Mouse (Mus musculus) myocyte (in vitro differentiated cells): ENCODE results near the gene Inhba. TPM values are rescaled to one million over a fixed set of nuclear protein-coding genes. Genes with fewer than 3 reads are reported as not detected.

ENCODE experiments used
- H3K27me3 ChIP-seq: one replicate; pipeline ENCODE4 v1.6.1; 2011; ENCODE audit not compliant: control insufficient read depth, insufficient read depth, insufficient read length
- H3K36me3 ChIP-seq: one replicate; pipeline ENCODE4 v1.6.1; 2011; ENCODE audit not compliant: control insufficient read depth, insufficient read depth
- H3K4me2 ChIP-seq: one replicate; pipeline ENCODE4 v1.6.1; 2011; ENCODE audit warnings: low read depth, control low read depth
- H3K4me3 ChIP-seq: one replicate; pipeline ENCODE4 v1.5.1; 2011; ENCODE audit warnings: mild to moderate bottlenecking, control low read depth, moderate library complexity
- H3K79me2 ChIP-seq: one replicate; pipeline ENCODE4 v1.6.1; 2011; ENCODE audit not compliant: control insufficient read depth, insufficient read depth
- H3ac ChIP-seq: one replicate; pipeline ENCODE4 v1.6.1; 2011; ENCODE audit not compliant: control insufficient read depth, insufficient read length
- CEBPB ChIP-seq: IDR thresholded peaks from 2 replicates; pipeline ENCODE4 v1.6.1; 2011; ENCODE audit warnings: mild to moderate bottlenecking, moderate library complexity; ENCODE audit not compliant: poor library complexity, insufficient read depth, severe bottlenecking
- E2F4 ChIP-seq: IDR thresholded peaks from one replicate; pipeline ENCODE4 v1.6.1; 2011; ENCODE audit warnings: mild to moderate bottlenecking, control low read depth, moderate library complexity; ENCODE audit not compliant: insufficient read depth
- MAX ChIP-seq: IDR thresholded peaks from one replicate; pipeline ENCODE4 v1.6.1; 2011; ENCODE audit warnings: low read depth, mild to moderate bottlenecking, control low read depth
- MYOD1 ChIP-seq, 3 experiments: IDR thresholded peaks; one replicate each; pipeline ENCODE4 v1.6.1; 2011; ENCODE audit warnings: control low read depth in 2 of 3, low read depth in 2 of 3, mild to moderate bottlenecking in 2 of 3, moderate library complexity in 1 of 3; ENCODE audit not compliant: insufficient read length in 2 of 3, control insufficient read depth in 1 of 3
- MYOG ChIP-seq, 3 experiments: IDR thresholded peaks; one replicate each; pipeline ENCODE4 v1.6.1; 2011; ENCODE audit warnings: control low read depth in 2 of 3, low read depth in 2 of 3, mild to moderate bottlenecking in 2 of 3; ENCODE audit not compliant: insufficient read length in 2 of 3, control insufficient read depth in 1 of 3, insufficient read depth in 1 of 3
- POLR2A ChIP-seq: IDR thresholded peaks from one replicate; pipeline ENCODE4 v1.6.1; 2011; ENCODE audit warnings: low read depth, mild to moderate bottlenecking, control low read depth, moderate library complexity; ENCODE audit not compliant: insufficient read length
- POLR2AphosphoS2 ChIP-seq: IDR thresholded peaks from one replicate; pipeline ENCODE4 v1.6.1; 2011; ENCODE audit warnings: low read depth, control low read depth; ENCODE audit not compliant: insufficient read length
- REST ChIP-seq: IDR thresholded peaks from one replicate; pipeline ENCODE4 v1.6.1; 2011; ENCODE audit warnings: mild to moderate bottlenecking, control low read depth, moderate library complexity; ENCODE audit not compliant: insufficient read depth, insufficient read length
- SRF ChIP-seq: IDR thresholded peaks from one replicate; pipeline ENCODE4 v1.6.1; 2011; ENCODE audit warnings: low read depth; ENCODE audit not compliant: control insufficient read depth, insufficient read length
- TCF12 ChIP-seq: IDR thresholded peaks from one replicate; pipeline ENCODE4 v1.6.1; 2011; ENCODE audit warnings: mild to moderate bottlenecking, control low read depth; ENCODE audit not compliant: poor library complexity, insufficient read depth, severe bottlenecking
- TCF3 ChIP-seq: IDR thresholded peaks from one replicate; pipeline ENCODE4 v1.6.1; 2011; ENCODE audit warnings: low read depth, control low read depth; ENCODE audit not compliant: insufficient read length
- USF1 ChIP-seq: IDR thresholded peaks from one replicate; pipeline ENCODE4 v1.6.1; 2011; ENCODE audit warnings: low read depth, mild to moderate bottlenecking, control low read depth, moderate library complexity
- polyA plus RNA-seq: library from polyadenylated mRNA; unstranded; fragments of >200 nt; fragmentation: generic; extraction: Trizol; gene quantifications from one replicate; pipeline ENCODE4 v1.2.1, GENCODE M21; 2012; ENCODE audit warnings: missing spikeins

Gene Inhba
- polyA plus RNA-seq, 1 experiment, result 7.5 TPM

DNA sequence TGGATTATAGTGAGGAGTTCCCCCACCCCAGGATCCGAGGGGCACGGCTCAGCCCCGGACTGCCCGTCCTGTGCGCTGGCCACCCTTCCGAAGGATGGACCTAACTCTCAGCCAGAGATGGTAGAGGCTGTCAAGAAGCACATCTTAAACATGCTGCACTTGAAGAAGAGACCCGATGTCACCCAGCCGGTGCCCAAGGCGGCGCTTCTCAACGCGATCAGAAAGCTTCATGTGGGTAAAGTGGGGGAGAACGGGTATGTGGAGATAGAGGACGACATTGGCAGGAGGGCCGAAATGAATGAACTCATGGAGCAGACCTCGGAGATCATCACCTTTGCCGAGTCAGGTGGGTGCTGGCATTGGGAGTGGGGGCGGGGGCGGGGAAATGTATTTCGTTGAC lies 5.7 kb downstream of the Inhba start:
- H3K4me3 ChIP-seq, result peak overlapping the region; percentile 78
- no peaks in the 10 kb centered on the region for H3K27me3 ChIP-seq
- peaks cover 71% of the 10 kb centered on the region for H3K79me2 ChIP-seq
- TF ChIP-seq MYOD1 (IDR thresholded peaks at IDR 0.05; ENCODE audit: control insufficient read depth in 1 of 3, insufficient read length in 2 of 3, low read depth in 2 of 3), result no peak
- TF ChIP-seq REST, result no peak
- TF ChIP-seq TCF12, result no peak
- TF ChIP-seq SRF, result no peak
- H3K36me3 ChIP-seq, result no peaks in the 10 kb centered on the region
- peak overlapping the region; percentile 78 for H3K4me2 ChIP-seq
- H3ac ChIP-seq, result peak overlapping the region; percentile 50

DNA sequence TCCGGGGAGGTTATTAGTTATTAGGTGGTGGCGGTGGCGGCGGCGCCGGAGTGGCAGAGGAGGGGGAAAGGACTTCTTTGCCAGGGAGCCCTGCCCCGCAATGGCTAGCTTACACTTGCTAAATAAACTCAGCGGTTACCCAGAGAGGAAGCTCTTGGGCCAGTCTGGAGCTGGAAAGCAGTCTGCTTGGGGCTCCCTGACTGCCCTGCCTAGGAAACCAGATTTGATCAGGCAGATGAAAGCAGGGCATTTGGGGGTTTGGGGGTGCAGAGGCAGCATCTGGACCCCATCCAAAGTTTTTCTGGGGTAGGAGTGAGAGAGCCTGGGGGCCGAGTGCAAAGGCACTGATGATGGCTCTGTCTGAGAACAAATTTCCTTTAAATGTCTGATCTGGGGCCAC lies 6.1 kb downstream of the Inhba start:
- TF ChIP-seq USF1, result no peak
- no peak for TF ChIP-seq SRF
- TF ChIP-seq POLR2AphosphoS2, result no peak
- no peak for TF ChIP-seq REST
- no peak for TF ChIP-seq MYOG (IDR thresholded peaks at IDR 0.05; ENCODE audit: control insufficient read depth in 1 of 3, insufficient read depth in 1 of 3, insufficient read length in 2 of 3, low read depth in 2 of 3)
- TF ChIP-seq TCF12, result no peak
- no peak for TF ChIP-seq MYOD1 (IDR thresholded peaks at IDR 0.05; ENCODE audit: control insufficient read depth in 1 of 3, insufficient read length in 2 of 3, low read depth in 2 of 3)
- no peak for TF ChIP-seq POLR2A
- TF ChIP-seq E2F4, result no peak
- TF ChIP-seq CEBPB, result no peak
- TF ChIP-seq TCF3, result no peak
- no peak for TF ChIP-seq MAX
- H3K36me3 ChIP-seq, result no peaks in the 10 kb centered on the region
- H3K79me2 ChIP-seq, result peaks cover 74% of the 10 kb centered on the region
- no peaks in the 10 kb centered on the region for H3K27me3 ChIP-seq
- H3K4me3 ChIP-seq, result peak overlapping the region; percentile 78
- peak overlapping the region; percentile 50 for H3ac ChIP-seq
- peak overlapping the region; percentile 78 for H3K4me2 ChIP-seq

DNA sequence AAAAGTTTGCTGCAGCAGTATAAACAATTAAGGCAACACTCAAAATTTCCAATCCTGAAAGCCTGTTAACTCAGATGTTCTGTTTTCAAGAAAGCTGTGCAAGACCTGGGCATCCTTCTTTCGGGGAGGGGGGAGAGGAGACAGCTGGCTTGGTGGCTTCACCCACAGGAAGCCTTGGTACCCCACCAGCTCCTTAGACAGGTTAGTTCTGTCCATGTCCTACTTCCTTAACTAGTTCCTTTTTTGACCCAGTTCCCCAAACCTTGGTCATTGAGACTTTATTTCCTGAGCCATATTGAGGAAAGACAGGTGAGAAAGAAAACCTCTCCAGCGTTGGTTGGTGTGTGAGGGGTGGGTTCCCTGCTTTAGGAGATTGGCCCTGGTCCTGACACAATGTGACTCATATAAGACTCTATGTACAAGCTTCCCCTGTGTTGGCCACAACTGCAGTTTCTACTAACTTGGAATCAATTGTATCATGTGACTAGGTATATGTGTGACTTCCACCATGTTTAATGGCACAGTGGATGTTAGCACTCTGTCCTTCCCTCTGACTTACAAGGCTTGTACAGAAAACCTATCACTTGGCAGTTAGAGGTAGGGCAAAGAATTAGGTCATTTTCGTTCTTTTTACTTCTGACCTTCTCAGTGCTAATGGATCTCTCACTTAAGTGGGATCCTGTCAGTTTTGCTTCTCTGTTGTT lies 7.3 kb downstream of the Inhba start:
- Histone ChIP-seq H3K4me3 (peak overlapping the region; percentile 78), H3K36me3 (no peaks in the 10 kb centered on the region), H3ac (no peak overlapping the region), H3K4me2 (peak overlapping the region; percentile 78), H3K27me3 (no peaks in the 10 kb centered on the region), H3K79me2 (peaks cover 84% of the 10 kb centered on the region)
- TF ChIP-seq USF1 (peak; percentile 63), TCF12 (no peak)

DNA sequence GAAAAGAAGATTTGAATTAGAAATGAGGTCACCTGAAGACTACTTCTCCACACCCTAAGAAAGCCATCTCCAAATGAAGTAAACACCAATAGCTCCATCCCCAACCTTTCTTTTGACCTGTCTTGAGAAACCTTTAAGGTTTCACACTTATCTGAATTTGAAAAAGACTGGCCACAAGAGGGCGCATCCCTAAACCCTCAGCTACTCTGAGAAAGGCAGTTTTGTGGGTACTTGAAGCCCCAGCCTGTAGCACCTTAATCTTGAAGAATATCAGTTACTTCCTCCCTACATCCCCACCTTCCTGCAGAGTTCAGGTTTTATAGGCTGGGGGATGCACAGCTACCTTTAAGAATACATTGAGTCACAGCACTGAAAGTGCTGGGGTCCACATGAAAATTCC lies 9.0 kb downstream of the Inhba start:
- H3K27me3 ChIP-seq, result no peaks in the 10 kb centered on the region
- peak overlapping the region; percentile 78 for H3K4me3 ChIP-seq
- no peaks in the 10 kb centered on the region for H3K36me3 ChIP-seq
- TF ChIP-seq MYOG (IDR thresholded peaks at IDR 0.05; ENCODE audit: control insufficient read depth in 1 of 3, insufficient read depth in 1 of 3, insufficient read length in 2 of 3, low read depth in 2 of 3) (no peak), E2F4 (no peak), TCF12 (no peak), POLR2AphosphoS2 (no peak), SRF (no peak), POLR2A (no peak), USF1 (no peak), CEBPB (no peak), TCF3 (no peak), MAX (no peak), MYOD1 (IDR thresholded peaks at IDR 0.05; ENCODE audit: control insufficient read depth in 1 of 3, insufficient read length in 2 of 3, low read depth in 2 of 3) (no peak), REST (no peak)
- peaks cover 72% of the 10 kb centered on the region for H3K79me2 ChIP-seq
- H3ac ChIP-seq, result no peak overlapping the region
- peak overlapping the region; percentile 66 for H3K4me2 ChIP-seq

DNA sequence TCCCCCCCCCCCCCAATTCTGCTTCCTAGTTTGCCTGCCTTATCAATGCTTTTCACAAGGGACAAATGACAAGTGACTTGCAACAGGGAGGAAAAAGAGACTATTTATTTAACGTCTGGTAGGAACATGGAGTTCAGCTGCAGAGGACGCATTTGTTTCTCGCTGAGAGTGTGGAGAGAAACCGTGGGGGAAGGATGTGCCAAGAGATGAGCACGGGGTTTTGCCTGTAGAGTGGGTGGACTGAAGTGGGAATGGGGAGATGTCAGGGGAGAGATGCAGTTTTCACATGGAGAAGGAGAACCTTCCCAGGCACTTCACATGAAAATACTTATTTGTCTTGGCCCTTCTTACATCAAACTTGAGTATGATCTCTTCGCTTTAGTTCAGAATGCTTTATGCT lies 9.5 kb downstream of the Inhba start:
- H3K79me2 ChIP-seq, result peaks cover 67% of the 10 kb centered on the region
- H3K4me3 ChIP-seq, result no peak overlapping the region
- H3K36me3 ChIP-seq, result peaks cover 4% of the 10 kb centered on the region
- TF ChIP-seq MYOG (IDR thresholded peaks at IDR 0.05; ENCODE audit: control insufficient read depth in 1 of 3, insufficient read depth in 1 of 3, insufficient read length in 2 of 3, low read depth in 2 of 3) (no peak), CEBPB (no peak), MAX (no peak), E2F4 (no peak), TCF12 (no peak), USF1 (no peak)
- H3K27me3 ChIP-seq, result no peaks in the 10 kb centered on the region
- peak overlapping the region; percentile 66 for H3K4me2 ChIP-seq
- no peak overlapping the region for H3ac ChIP-seq
